Mouse (Mus musculus) cerebellum, adult 2 months (tissue): ENCODE measurements around the gene Gm11554.
"Not testable (repeated sequence)": the region's sequence is repeated elsewhere in the genome, so short reads cannot be mapped to it uniquely, and the experiment has no call there.

Experiments
- CTCF ChIP-seq: fragments of 200-500 bp; IDR thresholded peaks from 2 replicates; pipeline ENCODE4 v1.5.1; 2011; ENCODE audit warnings: low read depth, mild to moderate bottlenecking, control low read depth, low read length, moderate library complexity, borderline replicate concordance; ENCODE audit not compliant: insufficient read depth
- POLR2A ChIP-seq: fragments of 200-500 bp; IDR thresholded peaks from 2 replicates; pipeline ENCODE4 v1.6.1; 2011; ENCODE audit warnings: low read length, control low read depth, borderline replicate concordance; ENCODE audit not compliant: insufficient read depth

- not testable (repeated sequence) for TF ChIP-seq CTCF, POLR2A
Observed at GRCm38 (mm10) chr11:99798832-99799231, 5.4 kb downstream of the Gm11554 start, which contains the start of gene Gm11569.
